Mouse (Mus musculus): Measurements from ENCODE around the gene Mrps27.

Gene Mrps27

GRCm38 (mm10) chr13:99351596-99351995, 7.0 kb downstream of the Mrps27 start:
- DNase-seq (ENCODE audit: low read depth), result no peak

GRCm38 (mm10) chr13:99352758-99353489, 8.3 kb downstream of the Mrps27 start:
- peak; percentile 87 for DNase-seq (ENCODE audit: low read depth)

GRCm38 (mm10) chr13:99353490-99353851, 8.9 kb downstream of the Mrps27 start:
- DNase-seq (ENCODE audit: low read depth), result no peak

- DNase-seq (ENCODE audit: low read depth), result no peak
Measured at GRCm38 (mm10) chr13:99355072-99355471, 10.5 kb downstream of the Mrps27 start.

GRCm38 (mm10) chr13:99355861-99356260, 11.3 kb downstream of the Mrps27 start:
- DNase-seq (ENCODE audit: low read depth), result no peak

- DNase-seq (ENCODE audit: low read depth), result no peak
Measured at GRCm38 (mm10) chr13:99356428-99357265, 12.1 kb downstream of the Mrps27 start.

- no peak for DNase-seq (ENCODE audit: low read depth)
Measured at GRCm38 (mm10) chr13:99358921-99359320, 14.3 kb downstream of the Mrps27 start.

- no peak for DNase-seq (ENCODE audit: low read depth)
Measured at GRCm38 (mm10) chr13:99363866-99364265, 19.3 kb downstream of the Mrps27 start.

- no peak for DNase-seq (ENCODE audit: low read depth)
Measured at GRCm38 (mm10) chr13:99366422-99367175, 22.0 kb downstream of the Mrps27 start.

- DNase-seq (ENCODE audit: low read depth), result no peak
Measured at GRCm38 (mm10) chr13:99367554-99368174, 23.1 kb downstream of the Mrps27 start.

- no peak for DNase-seq (ENCODE audit: low read depth)
Measured at GRCm38 (mm10) chr13:99369103-99369502, 24.5 kb downstream of the Mrps27 start.

GRCm38 (mm10) chr13:99371285-99371684, 26.7 kb downstream of the Mrps27 start:
- DNase-seq (ENCODE audit: low read depth), result no peak

GRCm38 (mm10) chr13:99373684-99374083, 29.1 kb downstream of the Mrps27 start:
- DNase-seq (ENCODE audit: low read depth), result no peak

GRCm38 (mm10) chr13:99374191-99374590, 29.6 kb downstream of the Mrps27 start:
- DNase-seq (ENCODE audit: low read depth), result no peak

- DNase-seq (ENCODE audit: low read depth), result peak; percentile 53
Measured at GRCm38 (mm10) chr13:99375550-99375949, 31.0 kb downstream of the Mrps27 start.

- DNase-seq (ENCODE audit: low read depth), result no peak
Measured at GRCm38 (mm10) chr13:99377055-99377454, 32.5 kb downstream of the Mrps27 start.

- no peak for DNase-seq (ENCODE audit: low read depth)
Measured at GRCm38 (mm10) chr13:99378223-99378622, 33.6 kb downstream of the Mrps27 start.

- no peak for DNase-seq (ENCODE audit: low read depth)
Measured at GRCm38 (mm10) chr13:99382373-99382772, 37.8 kb downstream of the Mrps27 start.

GRCm38 (mm10) chr13:99384555-99385203, 40.1 kb downstream of the Mrps27 start:
- no peak for DNase-seq (ENCODE audit: low read depth)

GRCm38 (mm10) chr13:99385911-99386310, 41.3 kb downstream of the Mrps27 start:
- DNase-seq (ENCODE audit: low read depth), result no peak

- no peak for DNase-seq (ENCODE audit: low read depth)
Measured at GRCm38 (mm10) chr13:99386341-99386740, 41.8 kb downstream of the Mrps27 start.
